Mouse (Mus musculus) megakaryocyte progenitor cell, adult 5-6 weeks (primary cell): ENCODE data around the gene 0610030E20Rik. TPM values are rescaled to one million over a fixed set of nuclear protein-coding genes. Genes with fewer than 3 reads are reported as not detected.
A peak's percentile ranks its signal among the peaks of the same experiment; 100 is the strongest.

Experiments used
- ATAC-seq: replicated peaks from 2 replicates; pipeline ENCODE4 v1.8.0; 2016; ENCODE audit warnings: mild to moderate bottlenecking, moderate TSS enrichment, inconsistent platforms; ENCODE audit not compliant: poor library complexity
- total RNA-seq, 2 experiments: library from RNA; stranded (forward) in 1 of 2; stranded (reverse) in 1 of 2; fragments of 157-497, 149-512 nt in 1 of 2; fragments of 200-1000 nt in 1 of 2; gene quantifications; 2 replicates each; pipeline versions ENCODE4 v1.2.3 to v1.2.4; 2015 to 2017

The 0610030E20Rik gene
- total RNA-seq (2015) = 30.3 and 31.9 TPM in 2 replicates
- 23.0 and 24.7 TPM in 2 replicates for total RNA-seq (2017)

- ATAC-seq = peak; percentile 66
Observed at GRCm38 (mm10) chr6:72347166-72347941, at the start of gene 0610030E20Rik. 0610030E20Rik (plus strand) TSS chr6:72347317.

- no peak for ATAC-seq
Observed at GRCm38 (mm10) chr6:72297825-72298224, 49.3 kb upstream of the 0610030E20Rik start.

- ATAC-seq = no peak
Observed at GRCm38 (mm10) chr6:72302349-72302925, 44.7 kb upstream of the 0610030E20Rik start.

- ATAC-seq = no peak
Observed at GRCm38 (mm10) chr6:72303510-72303909, 43.6 kb upstream of the 0610030E20Rik start.

- ATAC-seq = no peak
Observed at GRCm38 (mm10) chr6:72312198-72312597, 34.9 kb upstream of the 0610030E20Rik start.

- no peak for ATAC-seq
Observed at GRCm38 (mm10) chr6:72313124-72313867, 33.8 kb upstream of the 0610030E20Rik start.

GRCm38 (mm10) chr6:72315384-72315783 lies 31.7 kb upstream of the 0610030E20Rik start:
- no peak for ATAC-seq

- 0 out of 2 replicates have a peak, but pooled peaks have one; percentile 26 for ATAC-seq
Observed at GRCm38 (mm10) chr6:72316044-72316443, 31.1 kb upstream of the 0610030E20Rik start.

GRCm38 (mm10) chr6:72318440-72318839 lies 28.7 kb upstream of the 0610030E20Rik start:
- ATAC-seq = peak; percentile 83

- peak; percentile 61 for ATAC-seq
Observed at GRCm38 (mm10) chr6:72319019-72319418, 28.1 kb upstream of the 0610030E20Rik start.

GRCm38 (mm10) chr6:72322936-72323335 lies 24.2 kb upstream of the 0610030E20Rik start:
- ATAC-seq = no peak

GRCm38 (mm10) chr6:72323786-72324508 lies 23.2 kb upstream of the 0610030E20Rik start:
- peak; percentile 88 for ATAC-seq

GRCm38 (mm10) chr6:72326274-72326673 lies 20.8 kb upstream of the 0610030E20Rik start:
- ATAC-seq = peak; percentile 54

- peak; percentile 33 for ATAC-seq
Observed at GRCm38 (mm10) chr6:72329019-72329418, 18.1 kb upstream of the 0610030E20Rik start.

GRCm38 (mm10) chr6:72330133-72330532 lies 17.0 kb upstream of the 0610030E20Rik start:
- no peak for ATAC-seq

GRCm38 (mm10) chr6:72333111-72333510 lies 14.0 kb upstream of the 0610030E20Rik start:
- peak; percentile 88 for ATAC-seq

GRCm38 (mm10) chr6:72340481-72340880 lies 6.6 kb upstream of the 0610030E20Rik start:
- no peak for ATAC-seq

GRCm38 (mm10) chr6:72344396-72345073 lies 2.6 kb upstream of the 0610030E20Rik start:
- no peak; the same call in 1 of the 2 replicates for ATAC-seq

- ATAC-seq = peak; percentile 80
Observed at GRCm38 (mm10) chr6:72345074-72345567, 2.0 kb upstream of the 0610030E20Rik start, which contains the start of gene Usp39. Usp39 (minus strand) TSS chr6:72345184.

- ATAC-seq = no peak
Observed at GRCm38 (mm10) chr6:72345633-72346032, 1.5 kb upstream of the 0610030E20Rik start.
